Mouse (Mus musculus): ENCODE measurements around the gene Zfp281.

Zfp281 gene

DNA sequence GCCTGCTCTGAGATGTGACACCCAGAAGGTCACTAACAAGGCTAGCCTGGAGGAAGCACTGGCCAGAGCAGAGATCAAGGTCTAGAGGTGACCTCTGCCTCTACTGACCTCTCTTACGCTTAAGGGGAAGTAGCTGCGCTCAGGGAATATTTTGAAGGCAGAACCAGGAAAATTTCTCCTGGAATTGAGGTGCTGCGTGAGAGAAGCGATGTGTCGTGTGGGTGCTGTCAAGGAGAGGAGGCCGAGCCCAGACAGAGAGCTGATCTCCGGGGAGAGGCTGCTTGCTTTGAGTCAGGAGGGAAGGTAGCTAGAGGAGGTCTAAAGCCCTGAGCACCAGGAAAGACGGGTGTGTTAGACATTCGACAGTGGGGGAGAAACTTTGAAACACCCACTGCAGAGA is 35.2 kb downstream of the Zfp281 start:
- DNase-seq: no peak

DNA sequence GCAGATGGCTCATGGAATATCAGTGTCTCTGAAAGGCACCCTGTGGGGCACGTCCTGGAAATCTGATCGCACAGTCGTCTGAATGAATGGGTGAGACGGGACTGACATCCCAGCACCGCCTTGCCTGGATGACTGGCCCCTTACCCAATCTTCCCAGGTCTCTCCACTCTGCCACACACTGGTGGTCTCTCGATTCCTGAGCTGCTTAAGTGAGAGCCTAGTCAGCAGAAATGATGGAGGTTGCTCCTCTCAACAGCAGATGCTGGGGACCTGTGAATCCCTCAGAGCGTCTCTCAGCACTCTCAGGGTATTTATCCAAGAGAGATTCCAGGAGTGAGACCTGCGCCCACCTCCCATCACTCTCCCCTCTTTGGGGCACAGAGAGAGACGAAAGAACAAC is 36.8 kb downstream of the Zfp281 start:
- no peak for DNase-seq

DNA sequence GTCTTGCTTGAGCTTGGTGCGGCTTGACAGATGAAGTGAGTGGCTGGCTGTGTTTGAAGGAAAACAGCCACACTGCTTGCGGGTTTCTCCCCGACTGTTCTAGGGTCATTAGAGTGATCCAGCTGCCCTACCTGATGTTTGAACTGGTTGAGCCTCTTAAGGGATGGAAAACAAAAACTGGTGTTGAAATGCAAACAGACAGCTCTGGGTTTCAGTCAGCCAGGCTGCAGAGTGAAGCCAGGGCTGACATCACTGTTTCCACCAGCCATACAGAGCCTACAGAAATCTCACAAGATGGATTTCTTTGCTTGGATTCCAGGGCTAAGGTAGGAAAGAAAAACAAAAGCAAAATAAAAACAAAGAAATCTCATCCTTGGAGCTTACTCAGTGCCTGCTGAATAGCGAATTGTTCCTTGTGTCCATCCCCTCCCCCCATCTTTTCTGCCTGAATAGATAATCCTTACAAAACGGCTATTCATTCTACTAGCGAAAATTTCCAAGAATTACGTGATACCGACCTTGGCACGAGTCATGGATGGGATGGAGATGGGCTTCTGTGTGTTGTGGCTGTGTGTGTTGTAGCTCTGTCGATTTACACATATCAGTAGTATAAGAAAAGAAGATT is 37.4 kb downstream of the Zfp281 start:
- no peak for DNase-seq

DNA sequence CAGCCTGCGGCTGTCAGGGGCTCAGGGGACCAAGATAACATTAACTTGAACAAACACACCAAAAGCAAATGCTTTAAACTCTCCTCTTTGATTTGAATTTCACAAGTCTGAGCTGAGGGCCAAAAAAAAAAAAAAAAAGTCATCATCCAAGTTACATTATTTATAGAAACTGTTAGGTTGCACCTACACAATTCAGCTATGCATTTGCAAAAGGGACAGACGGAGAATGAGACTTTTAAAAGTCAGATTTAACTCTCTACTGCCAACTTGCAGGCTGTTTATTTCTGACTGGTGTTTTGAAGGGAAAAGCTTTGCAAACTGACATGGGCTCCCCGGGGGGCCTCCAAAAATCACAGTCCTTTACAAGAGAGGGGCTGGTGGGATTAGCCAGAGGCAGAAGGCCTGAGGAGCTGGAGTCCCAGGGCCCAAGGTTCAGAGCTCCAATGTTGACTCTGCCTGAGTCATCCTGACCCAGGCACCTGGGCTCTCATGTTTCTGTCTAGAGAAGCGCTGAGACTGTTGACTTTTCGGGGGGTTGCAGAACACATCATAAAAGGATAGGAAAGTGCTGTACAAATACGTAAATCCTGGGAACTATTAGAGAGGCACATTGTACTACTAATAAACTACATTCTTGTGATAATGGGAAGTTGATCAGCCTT is 40.4 kb downstream of the Zfp281 start:
- no peak for DNase-seq

DNA sequence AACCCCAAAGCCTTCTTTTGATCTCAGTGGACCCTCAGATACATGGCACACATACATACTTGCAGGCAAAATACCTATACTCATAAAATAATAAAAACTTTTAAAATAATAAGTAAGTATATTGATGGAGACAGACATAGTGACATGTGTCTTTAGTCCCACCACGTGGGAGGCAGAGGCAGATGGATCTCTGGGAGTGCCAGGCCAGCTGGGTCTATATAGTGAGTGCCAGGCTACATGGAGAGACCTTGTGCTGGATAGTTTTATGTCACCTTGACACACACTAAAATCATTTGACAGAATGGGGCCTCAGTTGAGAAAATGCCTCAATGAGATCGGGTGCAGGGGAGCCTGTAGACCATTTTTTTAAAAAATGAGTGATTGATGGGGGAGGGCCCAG is 41.8 kb downstream of the Zfp281 start:
- DNase-seq: no peak

DNA sequence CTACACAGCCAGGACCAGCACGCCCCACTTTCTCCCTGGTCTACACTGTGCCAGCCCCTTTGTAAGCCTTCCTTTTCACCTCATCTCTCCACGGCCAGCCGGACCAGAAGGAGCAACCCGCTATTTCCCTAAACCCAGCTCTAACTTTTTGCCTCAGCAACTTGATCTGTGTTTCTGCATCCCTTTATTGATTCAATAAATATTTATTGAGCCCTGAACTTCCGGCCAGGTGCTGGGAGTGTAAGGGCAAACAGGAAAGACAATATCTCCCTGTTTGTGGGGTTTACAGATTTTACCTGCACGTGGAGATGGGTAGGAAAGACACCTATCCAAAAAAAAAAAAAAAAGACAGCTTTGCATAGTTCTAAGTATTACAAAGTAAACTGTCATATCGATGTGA is 45.2 kb downstream of the Zfp281 start:
- no peak for DNase-seq

DNA sequence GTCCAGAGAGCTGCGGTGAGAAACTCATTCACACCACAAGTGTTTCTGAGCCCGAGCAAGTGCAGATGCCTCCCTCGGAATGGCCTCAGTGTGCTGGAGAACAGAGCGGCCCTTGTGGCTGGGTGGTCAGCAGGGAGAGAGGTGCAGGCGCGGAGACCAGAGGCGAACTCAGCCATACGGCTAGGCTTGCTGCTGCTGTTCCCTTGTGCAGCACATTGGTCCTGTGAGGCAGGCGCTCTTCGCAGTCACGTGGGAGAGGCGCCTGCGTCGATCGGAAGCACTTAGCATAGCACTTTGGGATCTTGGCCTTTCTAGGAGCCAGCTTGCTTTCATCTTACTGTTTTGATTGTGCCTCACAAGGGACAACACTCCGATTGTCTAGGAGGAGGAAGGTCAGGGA is 45.7 kb downstream of the Zfp281 start:
- DNase-seq: no peak

DNA sequence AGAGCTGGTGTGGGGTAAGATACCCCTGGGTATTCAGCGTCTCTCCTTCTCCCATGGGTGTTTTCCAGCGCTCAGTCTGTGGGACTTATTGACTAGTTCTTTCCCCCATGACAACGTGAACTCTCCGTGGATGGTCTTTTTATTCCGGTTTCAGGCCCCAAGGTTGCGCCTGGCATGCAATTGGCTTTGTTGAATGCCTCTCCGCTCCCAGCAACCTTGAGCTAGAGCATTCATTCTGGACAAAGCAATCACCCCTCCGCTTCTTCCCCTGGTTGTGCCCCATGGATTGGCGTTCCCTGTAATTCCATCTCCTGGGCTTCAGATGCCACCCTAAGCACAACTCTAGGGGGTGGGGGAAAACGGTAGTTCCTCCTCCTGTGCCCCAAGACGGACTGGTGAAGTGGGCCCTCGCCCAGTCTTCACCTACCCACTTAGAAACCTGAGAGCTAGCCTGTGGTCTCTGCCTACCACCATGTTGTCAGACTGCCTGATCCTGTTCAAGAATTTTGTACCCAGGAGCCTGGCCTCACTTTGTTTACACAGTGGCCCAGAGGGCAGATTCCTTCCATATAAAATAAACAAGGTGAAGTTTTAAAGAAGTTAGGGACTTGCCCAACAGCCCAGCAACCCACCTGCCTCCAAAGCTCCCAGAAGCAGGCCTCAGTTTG is 47.2 kb downstream of the Zfp281 start:
- no peak for DNase-seq

DNA sequence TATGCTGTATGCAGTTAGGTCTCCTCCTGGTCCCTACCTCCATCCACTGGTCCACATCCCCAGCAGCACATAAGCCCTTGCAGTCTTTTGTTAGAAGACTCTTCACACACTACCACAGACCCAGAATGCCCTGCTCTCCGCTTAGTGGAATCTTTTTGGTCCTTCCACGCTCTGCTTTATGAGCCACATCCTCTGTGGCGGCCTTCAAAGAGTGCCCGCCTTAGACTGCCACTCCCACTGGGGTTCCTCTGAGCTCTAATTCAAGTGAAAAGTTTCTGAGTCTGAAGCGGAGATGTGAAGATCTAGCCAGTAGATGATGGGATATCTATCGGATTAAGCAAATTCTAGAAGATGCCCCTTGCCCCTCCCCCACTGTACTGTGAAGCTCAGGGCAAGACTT is 47.9 kb downstream of the Zfp281 start:
- DNase-seq: no peak

DNA sequence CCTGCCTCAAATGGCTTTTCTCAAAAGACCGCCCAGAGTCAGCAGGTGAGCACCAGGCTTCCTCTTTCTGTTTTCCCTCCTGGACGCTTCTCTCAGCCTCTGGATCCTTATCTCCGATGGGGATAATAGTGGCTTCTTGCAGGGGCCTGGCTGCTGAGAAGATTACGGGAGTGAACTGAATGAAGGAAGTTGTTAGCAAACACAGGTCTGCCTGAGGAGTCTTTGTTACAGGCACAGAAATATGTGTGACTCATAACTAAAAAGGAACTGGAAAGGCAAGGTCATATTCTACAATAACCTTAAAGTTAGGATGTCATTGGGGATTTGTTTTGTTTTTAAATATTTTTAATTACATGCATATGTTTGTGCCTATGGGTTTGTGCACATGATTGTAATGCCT is 48.6 kb downstream of the Zfp281 start:
- no peak for DNase-seq

DNA sequence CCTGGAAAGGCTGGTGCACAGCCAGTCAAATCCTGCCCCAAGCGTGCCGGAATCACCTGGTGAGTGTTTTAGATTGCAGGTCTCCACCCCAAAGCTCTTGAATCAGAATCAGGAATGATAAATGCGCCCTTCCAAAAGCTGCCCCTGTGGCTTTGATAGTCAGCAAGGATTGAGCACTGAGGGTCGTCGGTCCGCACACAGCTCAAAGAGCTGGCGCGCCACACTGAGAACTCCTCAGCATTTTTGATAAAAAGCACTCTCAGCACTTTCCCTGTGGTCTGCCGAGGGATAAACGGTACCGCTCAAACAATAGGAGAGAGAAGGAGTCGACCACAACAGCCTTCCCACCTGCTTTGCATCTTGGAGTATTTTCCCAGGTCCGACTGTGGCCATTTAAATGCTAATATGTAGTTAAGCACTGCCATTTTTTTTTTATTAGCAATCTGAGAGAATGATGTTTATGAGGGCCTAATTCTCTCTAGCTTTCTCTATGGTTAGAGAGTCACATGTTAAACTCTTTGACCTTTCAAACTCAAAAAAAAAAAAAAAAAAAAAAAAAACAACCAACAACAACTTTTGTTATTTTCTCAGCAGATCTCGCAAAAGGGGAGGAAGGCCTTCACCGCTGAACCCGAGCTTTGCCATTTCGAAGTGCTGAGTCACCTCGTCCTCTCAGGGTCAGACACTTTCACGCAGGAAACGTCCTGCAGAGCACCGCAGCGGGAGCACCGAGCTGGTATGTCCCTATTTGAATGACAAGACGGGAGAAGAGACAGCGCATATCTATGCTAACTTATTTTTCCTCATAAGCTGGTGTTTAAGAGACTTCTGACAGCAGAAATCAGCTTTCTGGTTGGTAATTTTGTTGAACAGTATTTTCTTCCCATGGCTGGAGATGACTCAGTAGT is 50.1 kb downstream of the Zfp281 start:
- no peak for DNase-seq

DNA sequence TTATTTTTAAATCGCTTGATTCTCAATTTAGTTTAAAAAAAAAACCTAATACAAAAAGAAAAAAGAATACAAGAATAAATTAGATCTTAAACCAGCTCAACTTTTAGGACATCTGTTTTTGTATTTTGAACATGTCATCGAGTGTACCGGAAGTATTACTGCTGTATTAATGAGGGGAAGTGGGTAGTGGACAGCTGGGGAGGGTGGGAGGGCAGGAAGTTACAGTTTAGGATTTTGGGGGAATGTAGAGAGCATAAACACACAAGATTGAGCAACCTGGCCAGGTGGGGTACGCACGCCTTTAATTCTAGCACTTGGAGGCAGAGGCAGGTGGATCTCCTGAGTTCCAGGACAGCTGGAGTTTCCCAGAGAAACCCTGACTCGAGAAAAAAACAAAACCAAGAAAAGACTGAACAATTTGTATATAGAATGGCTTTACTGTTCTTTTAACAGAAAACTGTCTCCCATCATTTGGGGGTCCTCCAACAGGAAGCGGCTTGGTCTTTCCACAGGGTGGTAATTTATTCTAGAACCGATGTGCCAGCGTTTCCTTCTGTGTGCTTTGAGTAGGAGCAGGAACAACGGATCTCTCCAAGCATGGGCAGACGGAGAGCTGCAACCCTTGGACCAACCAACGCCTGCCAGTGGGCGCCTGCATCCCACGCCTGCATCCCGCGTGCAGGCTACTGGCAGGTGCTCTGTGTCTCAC is 51.2 kb downstream of the Zfp281 start:
- no peak for DNase-seq

DNA sequence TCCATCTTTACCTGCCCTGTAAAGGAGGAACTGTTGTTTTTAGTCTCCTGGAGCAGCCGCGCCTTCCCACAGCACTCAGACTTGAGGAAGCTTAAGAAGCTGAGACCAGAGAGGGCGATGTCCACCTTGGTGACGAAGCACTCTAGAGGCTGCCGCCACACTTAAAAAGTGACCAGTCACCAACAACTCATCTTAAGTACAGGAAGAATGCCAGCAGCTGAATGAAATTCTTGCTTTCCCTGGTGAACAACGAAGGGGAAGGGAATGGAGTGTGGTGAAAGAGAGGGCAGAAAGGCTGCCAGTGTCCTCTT is 51.7 kb downstream of the Zfp281 start:
- no peak for DNase-seq

DNA sequence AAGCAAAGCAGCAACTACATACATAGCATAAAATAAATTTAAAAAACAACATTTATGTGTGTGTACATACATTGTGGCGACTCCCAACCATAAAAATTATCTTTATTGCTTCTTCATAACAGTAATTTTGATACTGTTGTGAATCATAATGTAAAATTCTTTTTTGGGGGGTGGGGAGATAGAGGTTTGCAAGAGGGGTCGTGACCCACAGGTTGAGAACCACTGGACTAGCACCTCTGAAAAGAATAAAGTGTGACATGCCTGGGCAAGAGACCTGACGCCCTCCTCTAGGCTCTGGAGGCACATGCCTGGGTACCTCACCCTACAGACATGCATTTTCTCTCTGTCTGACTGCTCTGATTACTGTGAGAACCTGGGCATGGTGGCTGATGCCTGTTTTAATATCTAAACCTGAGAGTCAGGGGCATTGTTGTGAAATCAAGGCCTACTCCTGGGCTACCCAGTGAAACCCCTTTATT is 53.2 kb downstream of the Zfp281 start:
- no peak for DNase-seq

DNA sequence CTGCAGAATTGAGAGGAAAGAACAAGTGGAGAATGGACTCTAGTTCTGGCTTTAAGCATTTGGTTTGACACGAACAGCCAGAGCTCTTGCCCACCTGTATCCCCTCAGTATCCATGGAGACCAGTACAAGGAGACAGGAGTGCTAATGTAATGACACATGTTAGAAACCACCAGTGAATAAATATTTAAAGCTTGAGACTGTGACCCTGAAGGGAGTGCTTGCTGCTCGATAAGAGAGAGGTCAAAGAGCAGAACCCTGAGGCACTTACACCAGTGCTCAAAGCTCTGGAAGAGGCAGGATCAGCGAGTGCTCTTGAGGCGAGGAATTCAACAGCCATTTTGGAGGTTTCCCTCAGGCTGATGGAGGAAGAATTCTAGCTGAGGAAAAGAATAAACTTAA is 54.1 kb downstream of the Zfp281 start:
- no peak for DNase-seq
